Mouse (Mus musculus) CH12.LX (cell line): ENCODE measurements around the gene Med20. TPM values are rescaled to one million over a fixed set of nuclear protein-coding genes. Genes with fewer than 3 reads are reported as not detected.

Source experiments
- DNase-seq: peaks from one replicate; pipeline ENCODE4 v3.0.0-alpha.2; 2013; ENCODE audit errors: extremely low read depth
- H3K27ac ChIP-seq: 2 replicates; pipeline ENCODE4 v1.5.1; 2012; ENCODE audit warnings: low read depth, mild to moderate bottlenecking, control low read depth, moderate library complexity; ENCODE audit not compliant: insufficient read depth
- H3K27me3 ChIP-seq: replicated peaks from 2 replicates; pipeline ENCODE3; 2012; ENCODE audit warnings: inconsistent platforms
- H3K36me3 ChIP-seq, 2 experiments: replicated peaks in 1 of 2; 2 replicates each; pipeline versions ENCODE3 to v1.6.1; 2012; ENCODE audit warnings: inconsistent platforms in 1 of 2, low read length in 1 of 2, mild to moderate bottlenecking in 1 of 2, mixed read lengths in 1 of 2, moderate library complexity in 1 of 2; ENCODE audit not compliant: control insufficient read depth in 1 of 2, insufficient read depth in 1 of 2
- H3K4me1 ChIP-seq, 2 experiments: 2 replicates each; pipeline ENCODE4 v1.6.1; 2012; ENCODE audit warnings: inconsistent platforms in 1 of 2, moderate library complexity in 1 of 2; ENCODE audit not compliant: insufficient read depth in 2 of 2, control insufficient read depth in 1 of 2
- H3K4me2 ChIP-seq: 2 replicates; pipeline ENCODE4 v1.6.1; 2012; ENCODE audit warnings: low read depth, mild to moderate bottlenecking, control low read depth; ENCODE audit not compliant: poor library complexity, insufficient read depth, severe bottlenecking
- H3K4me3 ChIP-seq, 3 experiments: fragments of 150-350 bp in 1 of 3; sonication (generic) in 1 of 3; replicated peaks in 1 of 3; 2 replicates each; pipeline versions ENCODE3 to v1.5.1; 2011 to 2012; ENCODE audit warnings: low read depth in 2 of 3, low read length in 2 of 3, mild to moderate bottlenecking in 2 of 3, moderate library complexity in 2 of 3, control low read depth in 1 of 3, improper control_type of control experiment in 1 of 3, inconsistent platforms in 1 of 3, mixed read lengths in 1 of 3; ENCODE audit not compliant: poor library complexity in 1 of 3
- H3K79me2 ChIP-seq: replicated peaks from 2 replicates; pipeline ENCODE4 v1.6.1; 2012; ENCODE audit warnings: mild to moderate bottlenecking, moderate library complexity; ENCODE audit not compliant: control insufficient read depth, poor library complexity, insufficient read depth, severe bottlenecking; ENCODE audit errors: extremely low read depth
- H3K9ac ChIP-seq: 2 replicates; pipeline ENCODE4 v1.6.1; 2012; ENCODE audit warnings: low read depth, mild to moderate bottlenecking, control low read depth, moderate library complexity; ENCODE audit not compliant: insufficient read depth
- H3K9me3 ChIP-seq: replicated peaks from 2 replicates; pipeline ENCODE3; 2012; ENCODE audit warnings: low read length, inconsistent platforms, mixed read lengths
- CHD1 ChIP-seq: IDR thresholded peaks from 2 replicates; pipeline ENCODE4 v1.6.1; 2012; ENCODE audit warnings: low read depth, low read length, improper control_type of control experiment, inconsistent platforms
- CHD2 ChIP-seq: IDR thresholded peaks from 2 replicates; pipeline ENCODE4 v1.6.1; 2011; ENCODE audit warnings: low read length, improper control_type of control experiment
- CTCF ChIP-seq, 2 experiments: IDR thresholded peaks in 1 of 2; conservative IDR thresholded peaks in 1 of 2; 2 replicates each; pipeline ENCODE4 v1.5.1; 2011 to 2012; ENCODE audit warnings: low read depth in 2 of 2, low read length in 2 of 2, improper control_type of control experiment in 1 of 2, inconsistent platforms in 1 of 2, mild to moderate bottlenecking in 1 of 2, moderate library complexity in 1 of 2
- EP300 ChIP-seq: IDR thresholded peaks from 2 replicates; pipeline ENCODE4 v1.6.1; 2011; ENCODE audit warnings: low read length, improper control_type of control experiment
- ETS1 ChIP-seq: conservative IDR thresholded peaks from 2 replicates; pipeline ENCODE4 v1.6.1; 2012; ENCODE audit warnings: low read depth, mild to moderate bottlenecking, inconsistent platforms, low read length, improper control_type of control experiment, moderate library complexity
- HCFC1 ChIP-seq: IDR thresholded peaks from 2 replicates; pipeline ENCODE4 v1.6.1; 2012; ENCODE audit warnings: low read depth, mild to moderate bottlenecking, inconsistent platforms, low read length, improper control_type of control experiment
- JUN ChIP-seq: IDR thresholded peaks from 2 replicates; pipeline ENCODE4 v1.6.1; 2011; ENCODE audit warnings: low read depth, mild to moderate bottlenecking, low read length, improper control_type of control experiment, moderate library complexity; ENCODE audit not compliant: insufficient read depth
- JUND ChIP-seq: conservative IDR thresholded peaks from 2 replicates; pipeline ENCODE4 v1.6.1; 2011; ENCODE audit warnings: low read depth, low read length, improper control_type of control experiment
- KAT2A ChIP-seq: IDR thresholded peaks from 2 replicates; pipeline ENCODE4 v1.6.1; 2012; ENCODE audit warnings: low read length, improper control_type of control experiment, inconsistent platforms; ENCODE audit not compliant: insufficient replicate concordance
- MAFK ChIP-seq: IDR thresholded peaks from 2 replicates; pipeline ENCODE4 v1.6.1; 2011; ENCODE audit warnings: low read length, improper control_type of control experiment; ENCODE audit not compliant: insufficient replicate concordance
- MYC ChIP-seq: IDR thresholded peaks from 2 replicates; pipeline ENCODE4 v1.6.1; 2011; ENCODE audit warnings: low read depth, mild to moderate bottlenecking, improper control_type of control experiment, low read length
- NELFE ChIP-seq: IDR thresholded peaks from 2 replicates; pipeline ENCODE4 v1.6.1; 2011; ENCODE audit warnings: low read depth, low read length, improper control_type of control experiment
- NRF1 ChIP-seq: IDR thresholded peaks from 2 replicates; pipeline ENCODE4 v1.6.1; 2014; ENCODE audit warnings: low read depth, mild to moderate bottlenecking, inconsistent platforms, low read length, improper control_type of control experiment, moderate library complexity
- PAX5 ChIP-seq: IDR thresholded peaks from 2 replicates; pipeline ENCODE4 v1.6.1; 2012; ENCODE audit warnings: low read length, inconsistent platforms, mixed read lengths
- POLR2A ChIP-seq: IDR thresholded peaks from 2 replicates; pipeline ENCODE4 v1.6.1; 2011; ENCODE audit warnings: low read depth, mild to moderate bottlenecking, improper control_type of control experiment, low read length
- RCOR1 ChIP-seq: conservative IDR thresholded peaks from 2 replicates; pipeline ENCODE4 v1.6.1; 2012; ENCODE audit warnings: low read depth, mild to moderate bottlenecking, inconsistent platforms, low read length, improper control_type of control experiment
- SIN3A ChIP-seq: IDR thresholded peaks from 2 replicates; pipeline ENCODE4 v1.6.1; 2012; ENCODE audit warnings: low read length, improper control_type of control experiment, inconsistent platforms
- SMC3 ChIP-seq: IDR thresholded peaks from 2 replicates; pipeline ENCODE4 v1.6.1; 2011; ENCODE audit warnings: low read depth, low read length, improper control_type of control experiment
- TBP ChIP-seq: conservative IDR thresholded peaks from 2 replicates; pipeline ENCODE4 v1.6.1; 2011; ENCODE audit warnings: low read depth, low read length, improper control_type of control experiment
- USF2 ChIP-seq: conservative IDR thresholded peaks from 2 replicates; pipeline ENCODE4 v1.6.1; 2011; ENCODE audit warnings: low read depth, low read length, improper control_type of control experiment
- ZKSCAN1 ChIP-seq: IDR thresholded peaks from 2 replicates; pipeline ENCODE4 v1.6.1; 2012; ENCODE audit warnings: low read depth, inconsistent platforms, low read length, improper control_type of control experiment, borderline replicate concordance
- ZMIZ1 ChIP-seq: IDR thresholded peaks from 2 replicates; pipeline ENCODE4 v1.6.1; 2012; ENCODE audit warnings: low read depth, mild to moderate bottlenecking, inconsistent platforms, low read length, improper control_type of control experiment
- dilution Hi-C: fragments of 300-500 bp; cut with MboI; formaldehyde crosslinking; loops from 2 replicates; pipeline ENCODE4 v1.14.3; 2020; ENCODE audit warnings: low sequenced_read_pairs; ENCODE audit not compliant: extremely low pct_unique_long_range_greater_than_20kb, extremely low pct_ligation_motif_present
- in situ Hi-C: fragments of 300-500 bp; cut with MboI; formaldehyde crosslinking; loops from 3 replicates; pipeline ENCODE4 v1.14.3; 2019; ENCODE audit warnings: low sequenced_read_pairs, low pct_ligation_motif_present, low pct_unique_long_range_greater_than_20kb, mixed read lengths
- polyA plus RNA-seq: library from polyadenylated mRNA; unstranded; fragments of >175 nt; gene quantifications from 2 replicates; pipeline ENCODE4 v1.2.1, GENCODE M21; 2012; ENCODE audit warnings: low read depth; ENCODE audit not compliant: insufficient read length
- total RNA-seq, 2 experiments: library from RNA; depleted of rRNA; stranded (reverse); fragments of 300-350 nt in 1 of 2; fragments of >200 nt in 1 of 2; gene quantifications; 2 replicates each; pipeline ENCODE4 v1.2.3; 2012 to 2014

The Med20 gene
- total and polyA plus RNA-seq, 3 experiments, result 31.0 to 42.5 (median 31.1) TPM

DNA sequence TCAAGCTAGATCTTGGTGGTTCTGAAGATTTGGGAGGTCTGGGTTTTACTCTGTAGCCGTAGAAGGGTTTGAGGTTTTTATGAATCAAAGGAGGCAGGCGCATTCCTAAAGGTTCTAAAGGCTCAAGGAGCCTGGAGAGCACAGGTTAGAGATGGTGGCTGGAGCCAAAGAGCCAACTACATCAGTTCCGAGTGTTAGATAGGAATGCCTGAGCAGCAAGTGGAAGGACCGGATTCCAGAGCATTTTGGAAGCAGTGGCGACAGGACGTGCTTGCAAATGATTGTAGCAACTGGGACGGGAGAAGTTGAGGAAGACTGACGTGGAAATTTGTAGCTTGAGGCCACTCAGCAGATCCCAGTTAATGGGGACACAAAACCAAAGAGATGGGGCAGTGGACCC lies 37.4 kb upstream of the Med20 start:
- Histone ChIP-seq H3K36me3 (no peaks in the 10 kb centered on the region), H3K4me3 (no peak overlapping the region), H3K79me2 (no peaks in the 10 kb centered on the region), H3K9ac (no peak overlapping the region), H3K27me3 (peaks cover 9% of the 10 kb centered on the region), H3K9me3 (no peaks in the 10 kb centered on the region), H3K4me2 (no peak overlapping the region), H3K27ac (no peak overlapping the region), H3K4me1 (no peaks in the 10 kb centered on the region)
- TF ChIP-seq POLR2A, result no peak
- no peak for TF ChIP-seq CTCF (conservative IDR thresholded peaks at IDR 0.05 in 1 of 2, IDR thresholded peaks at IDR 0.05 in 1 of 2; ENCODE audit: low read depth in 2 of 2, low read length in 2 of 2)
- no peak for TF ChIP-seq JUND
- TF ChIP-seq USF2, result no peak
- TF ChIP-seq CHD2, result no peak
- TF ChIP-seq ETS1, result no peak
- TF ChIP-seq CHD1, result no peak
- no peak for TF ChIP-seq EP300
- no peak for TF ChIP-seq RCOR1
- TF ChIP-seq ZMIZ1, result no peak
- TF ChIP-seq MYC, result no peak
- no peak for TF ChIP-seq PAX5
- TF ChIP-seq HCFC1, result no peak
- no peak for TF ChIP-seq TBP
- no peak for TF ChIP-seq JUN
- no peak for TF ChIP-seq NRF1
- TF ChIP-seq NELFE, result no peak
- no peak for TF ChIP-seq MAFK
- TF ChIP-seq ZKSCAN1, result no peak
- TF ChIP-seq KAT2A, result no peak
- DNase-seq, result no peak
- in situ Hi-C loops (no loop called here), dilution Hi-C loops (no loop called here)

DNA sequence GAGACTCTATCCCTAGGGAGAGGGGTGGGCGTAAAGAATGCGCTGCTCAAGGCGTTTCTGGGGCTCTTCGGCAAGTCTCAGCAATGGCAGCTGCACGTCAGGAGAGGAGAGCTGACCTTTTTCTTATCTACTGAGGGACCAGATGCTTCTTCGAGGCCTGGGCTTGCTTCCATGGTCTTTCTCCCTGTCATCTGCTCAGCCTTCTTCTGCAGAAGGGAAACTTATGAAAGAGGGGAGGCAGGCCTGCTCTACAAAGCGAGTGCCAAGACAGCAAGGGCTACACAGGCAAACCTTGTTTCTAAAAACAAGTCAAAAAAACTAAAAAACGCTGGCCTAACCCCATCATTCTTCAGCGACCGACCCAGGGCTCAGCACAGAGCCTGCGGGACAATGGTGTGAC lies 36.6 kb upstream of the Med20 start:
- Histone ChIP-seq H3K27ac (no peak overlapping the region), H3K4me1 (no peaks in the 10 kb centered on the region), H3K36me3 (no peaks in the 10 kb centered on the region), H3K9me3 (no peaks in the 10 kb centered on the region), H3K4me2 (no peak overlapping the region), H3K79me2 (no peaks in the 10 kb centered on the region), H3K4me3 (no peak overlapping the region), H3K27me3 (peaks cover 9% of the 10 kb centered on the region), H3K9ac (no peak overlapping the region)
- dilution Hi-C loops, result no loop called here
- no peak for TF ChIP-seq CTCF (conservative IDR thresholded peaks at IDR 0.05 in 1 of 2, IDR thresholded peaks at IDR 0.05 in 1 of 2; ENCODE audit: low read depth in 2 of 2, low read length in 2 of 2)
- TF ChIP-seq TBP, result no peak
- TF ChIP-seq SMC3, result no peak
- TF ChIP-seq ZKSCAN1, result no peak
- no peak for TF ChIP-seq JUND
- no peak for TF ChIP-seq SIN3A
- TF ChIP-seq HCFC1, result no peak
- no peak for TF ChIP-seq NRF1
- TF ChIP-seq RCOR1, result no peak
- no peak for TF ChIP-seq POLR2A
- DNase-seq, result no peak
- in situ Hi-C loops, result no loop called here
